Mouse (Mus musculus): ENCODE measurements around the gene Acap3.

The Acap3 gene

DNA sequence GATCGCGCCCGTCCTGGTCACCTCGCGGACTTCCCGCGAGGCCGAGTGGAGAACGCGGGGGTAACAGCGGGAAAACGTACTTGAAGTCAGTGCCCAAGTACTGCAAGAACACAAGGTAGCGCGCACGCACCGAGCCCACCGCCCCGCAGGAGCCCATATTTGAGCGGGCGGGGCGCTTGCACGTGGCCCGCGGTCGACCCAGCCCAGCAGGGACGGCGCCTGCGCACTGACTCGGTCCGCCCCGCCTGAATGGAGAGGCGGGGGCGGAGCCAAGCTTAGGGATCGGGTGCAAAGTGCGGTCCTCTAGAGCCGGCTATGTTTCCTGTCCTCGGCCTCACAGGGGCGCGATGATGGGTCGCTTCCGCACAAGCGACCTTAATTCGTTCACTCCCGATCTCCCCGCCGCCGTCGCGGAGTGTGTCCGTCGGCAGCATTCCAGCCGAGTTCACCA is at the start of gene Acap3, which contains the start of gene Pusl1:
TSS of gene Acap3 (plus strand) at position 272 of the 451 bp plus-strand sequence.
TSS of gene Pusl1 (minus strand) at position 231 of the 451 bp plus-strand sequence.
- peak; percentile 96 for DNase-seq (ENCODE audit: low read depth, low spot score)

DNA sequence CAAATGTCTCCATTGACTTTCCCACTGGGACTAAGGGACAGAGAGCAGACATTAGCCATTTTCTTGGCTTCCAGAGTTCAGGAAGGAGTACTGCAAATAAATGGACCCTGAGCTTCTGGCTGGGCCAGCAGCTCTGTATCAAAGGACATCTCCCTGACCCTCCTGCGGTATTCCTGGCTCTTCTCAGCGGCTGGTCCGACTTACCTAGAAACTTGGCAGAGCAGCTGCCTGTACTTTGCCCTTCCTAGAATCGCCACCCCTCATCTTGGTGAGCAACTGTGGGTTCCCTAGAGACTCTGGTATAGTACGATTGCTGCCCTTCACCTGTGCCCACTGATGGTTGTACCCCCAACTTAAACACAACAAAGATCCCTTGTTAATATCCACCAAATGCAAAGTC is 48.4 kb upstream of the Acap3 start:
- DNase-seq (ENCODE audit: low read depth, low spot score) = no peak

- peak; percentile 83 for DNase-seq (ENCODE audit: low read depth, low spot score)
Measured at GRCm38 (mm10) chr4:155846871-155847578, 44.6 kb upstream of the Acap3 start, which contains the start of gene Dvl1. Gene Dvl1 (plus strand): TSS chr4:155847402.

DNA sequence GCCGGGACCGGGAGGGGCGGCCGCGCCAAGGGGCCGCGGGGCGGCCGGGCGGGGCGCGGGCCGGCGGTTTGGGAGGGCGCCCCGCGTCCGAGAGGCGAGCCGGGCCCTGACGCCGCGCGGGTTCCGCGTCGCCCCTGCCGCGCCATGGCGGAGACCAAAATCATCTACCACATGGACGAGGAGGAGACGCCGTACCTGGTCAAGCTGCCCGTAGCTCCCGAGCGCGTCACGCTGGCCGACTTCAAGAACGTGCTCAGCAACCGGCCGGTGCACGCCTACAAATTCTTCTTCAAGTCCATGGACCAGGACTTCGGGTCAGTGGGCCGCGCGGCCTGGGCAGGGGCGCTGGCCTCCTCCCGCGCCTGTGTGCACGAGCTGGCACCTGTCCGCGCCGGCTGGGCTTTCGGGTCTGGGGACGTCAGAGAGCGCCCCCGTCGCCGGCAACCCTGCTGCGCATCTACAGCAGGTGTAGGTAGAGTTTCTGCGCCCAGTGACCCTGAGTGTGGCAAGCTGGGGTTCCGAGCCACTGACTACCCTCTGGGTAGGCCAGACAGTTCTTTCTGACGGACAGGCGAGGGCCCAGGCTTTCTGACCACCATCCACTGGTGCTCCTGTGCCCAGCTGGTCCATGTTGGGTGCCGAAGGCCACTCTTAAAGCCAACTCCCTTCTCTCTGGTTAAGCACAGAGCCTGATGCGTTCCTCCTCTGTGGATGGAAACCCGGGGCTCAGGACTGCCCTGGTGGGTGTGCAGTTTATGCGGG is 43.9 kb upstream of the Acap3 start:
- no peak for DNase-seq (ENCODE audit: low read depth, low spot score)

- peak; percentile 41 for DNase-seq (ENCODE audit: low read depth, low spot score)
Measured at GRCm38 (mm10) chr4:155848434-155849095, 43.1 kb upstream of the Acap3 start.

GRCm38 (mm10) chr4:155849391-155849790 is 42.2 kb upstream of the Acap3 start:
- DNase-seq (ENCODE audit: low read depth, low spot score) = no peak

GRCm38 (mm10) chr4:155849792-155850451 is 41.7 kb upstream of the Acap3 start:
- DNase-seq (ENCODE audit: low read depth, low spot score) = no peak

DNA sequence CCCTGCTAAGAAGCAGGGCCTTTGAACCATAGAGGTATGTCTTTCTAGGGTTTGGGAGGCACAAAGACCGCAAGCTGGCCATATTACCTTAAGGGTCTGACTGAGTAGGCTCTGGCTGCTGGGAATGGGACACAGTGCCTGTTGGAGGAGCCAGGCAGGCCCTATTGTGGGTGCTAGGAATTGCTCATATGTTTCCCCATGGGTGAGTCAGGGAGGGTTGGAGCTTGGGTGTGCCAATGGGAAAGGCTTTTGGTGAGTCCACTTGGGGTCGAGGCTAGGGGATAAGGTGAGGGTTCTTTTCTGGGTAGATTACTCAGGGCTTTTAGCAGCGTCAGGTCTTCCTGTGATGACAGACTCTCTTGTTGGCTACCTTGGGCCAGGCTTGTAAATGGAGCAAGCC is 40.3 kb upstream of the Acap3 start:
- DNase-seq (ENCODE audit: low read depth, low spot score) = no peak

DNA sequence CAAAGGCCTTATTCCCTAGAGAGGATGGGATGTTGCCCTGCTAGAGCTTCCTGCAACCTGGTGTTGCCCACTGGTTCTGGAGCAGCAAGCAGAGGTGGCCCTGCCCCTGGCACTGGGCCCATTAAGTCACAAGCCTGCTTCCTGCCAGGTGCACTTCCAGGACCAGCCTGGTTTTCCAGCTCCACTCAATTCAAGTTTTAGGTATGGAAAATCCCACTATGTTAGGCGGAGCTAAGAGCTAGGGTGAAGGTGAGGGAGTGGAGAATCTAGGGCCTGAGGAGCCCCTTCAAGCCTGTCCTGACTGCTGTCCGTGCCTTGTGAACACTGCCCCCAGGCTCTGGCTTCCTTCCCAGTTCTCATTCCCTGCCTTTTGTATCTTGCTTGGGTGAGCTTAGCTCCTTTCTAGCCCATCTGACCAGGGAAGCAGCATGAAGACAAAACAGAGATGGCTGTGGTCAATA is 39.6 kb upstream of the Acap3 start:
- no peak for DNase-seq (ENCODE audit: low read depth, low spot score)

- no peak for DNase-seq (ENCODE audit: low read depth, low spot score)
Measured at GRCm38 (mm10) chr4:155853421-155853820, 38.2 kb upstream of the Acap3 start.

DNA sequence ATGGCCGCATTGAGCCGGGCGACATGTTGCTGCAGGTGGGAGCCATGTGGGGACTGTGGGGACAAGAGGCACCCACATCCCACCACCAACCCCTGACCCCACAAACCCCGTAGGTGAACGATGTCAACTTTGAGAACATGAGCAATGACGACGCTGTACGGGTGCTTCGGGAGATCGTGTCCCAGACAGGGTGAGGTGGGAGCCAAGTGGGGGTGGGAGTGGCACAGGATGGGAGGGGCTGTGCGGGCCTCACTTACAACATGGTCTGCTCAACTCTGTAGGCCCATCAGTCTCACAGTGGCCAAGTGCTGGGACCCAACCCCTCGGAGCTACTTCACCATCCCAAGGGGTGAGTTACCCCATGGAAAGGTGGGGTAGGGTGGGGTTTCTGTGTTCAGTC is 36.6 kb upstream of the Acap3 start:
- no peak for DNase-seq (ENCODE audit: low read depth, low spot score)

DNA sequence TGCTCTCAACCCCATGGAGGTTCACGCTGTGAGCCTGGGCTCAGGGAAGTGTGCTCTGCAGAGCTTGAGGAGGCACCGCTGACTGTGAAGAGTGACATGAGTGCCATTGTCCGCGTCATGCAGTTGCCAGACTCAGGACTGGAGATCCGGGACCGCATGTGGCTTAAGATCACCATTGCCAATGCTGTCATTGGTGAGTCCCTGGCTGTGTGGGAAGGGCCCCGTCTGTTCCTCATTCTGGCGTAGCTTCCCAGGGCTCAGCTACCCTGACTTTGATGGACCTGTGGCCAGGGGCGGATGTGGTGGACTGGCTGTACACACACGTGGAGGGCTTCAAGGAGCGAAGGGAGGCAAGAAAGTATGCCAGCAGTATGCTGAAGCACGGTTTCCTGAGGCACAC is 35.6 kb upstream of the Acap3 start:
- no peak for DNase-seq (ENCODE audit: low read depth, low spot score)

- DNase-seq (ENCODE audit: low read depth, low spot score) = no peak
Measured at GRCm38 (mm10) chr4:155856881-155857280, 34.7 kb upstream of the Acap3 start.

GRCm38 (mm10) chr4:155859318-155859717 is 32.3 kb upstream of the Acap3 start:
- DNase-seq (ENCODE audit: low read depth, low spot score) = peak; percentile 76

GRCm38 (mm10) chr4:155861787-155862186 is 29.8 kb upstream of the Acap3 start:
- no peak for DNase-seq (ENCODE audit: low read depth, low spot score)

DNA sequence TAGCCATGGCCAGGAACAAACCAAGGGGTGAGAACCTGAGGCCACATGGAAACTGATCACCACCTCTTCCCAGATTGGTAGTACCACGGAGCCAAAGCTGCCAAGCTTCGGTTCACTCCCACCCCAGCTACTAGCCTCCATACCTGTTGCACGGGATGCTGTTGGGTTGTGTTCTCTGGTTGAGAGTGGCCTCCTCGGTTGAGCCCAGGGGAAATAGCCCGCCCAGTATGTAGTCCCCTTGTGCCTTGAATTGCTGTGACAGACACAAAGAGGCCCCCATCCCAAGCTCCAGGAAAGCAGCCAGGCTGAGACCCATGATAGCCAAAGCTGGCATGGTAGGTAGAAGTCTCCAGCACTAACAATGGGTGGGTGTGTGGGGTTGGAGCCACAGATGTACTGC is 28.6 kb upstream of the Acap3 start, which contains the start of gene Tas1r3:
TSS of gene Tas1r3 (minus strand) at position 362 of the 400 bp plus-strand sequence.
- no peak for DNase-seq (ENCODE audit: low read depth, low spot score)

DNA sequence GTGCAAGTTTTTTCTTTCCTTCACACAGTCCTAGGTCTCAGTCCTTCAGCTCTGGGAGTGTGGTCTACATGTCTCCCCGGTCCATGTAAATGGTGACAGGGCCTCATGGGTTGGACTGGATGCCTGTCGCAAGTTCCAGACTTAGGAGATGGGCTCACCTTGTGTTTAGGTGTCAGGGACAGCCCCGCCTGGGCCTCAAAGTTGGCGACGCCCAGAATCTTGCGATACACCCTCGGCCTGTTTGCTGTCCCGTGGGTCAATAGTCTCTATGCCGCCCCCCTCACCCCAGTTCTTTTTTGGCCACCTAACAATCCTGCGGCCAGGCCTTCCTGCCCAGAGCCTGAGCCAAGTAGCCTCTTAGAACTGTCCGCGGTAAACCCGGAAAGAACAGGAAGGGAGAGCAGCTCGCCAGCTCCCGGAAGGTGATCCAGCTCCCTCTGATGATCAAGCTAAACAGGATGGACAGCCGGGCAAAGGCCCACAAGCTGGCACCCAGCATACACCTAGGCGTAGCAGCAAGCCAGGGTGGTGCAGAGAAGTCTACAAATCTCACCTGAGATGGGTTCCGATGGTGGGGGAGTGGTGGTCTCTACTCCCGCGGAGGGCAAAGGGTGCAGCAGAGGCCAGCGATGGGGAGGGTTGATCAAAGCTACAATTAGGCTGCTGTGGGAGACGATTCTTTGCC is 22.9 kb upstream of the Acap3 start:
- no peak for DNase-seq (ENCODE audit: low read depth, low spot score)

- DNase-seq (ENCODE audit: low read depth, low spot score) = peak; percentile 94
Measured at GRCm38 (mm10) chr4:155869317-155870033, 22.1 kb upstream of the Acap3 start, which contains the start of the genes Cptp and Ints11. Gene Cptp (minus strand): TSS chr4:155869440. Gene Ints11 (plus strand): TSS chr4:155869546.

- DNase-seq (ENCODE audit: low read depth, low spot score) = no peak
Measured at GRCm38 (mm10) chr4:155871404-155871803, 20.2 kb upstream of the Acap3 start.

GRCm38 (mm10) chr4:155883587-155883986 is 8.0 kb upstream of the Acap3 start:
- no peak for DNase-seq (ENCODE audit: low read depth, low spot score)
